Mouse (Mus musculus): Measurements from ENCODE around the gene Scrg1. TPM values are rescaled to one million over a fixed set of nuclear protein-coding genes. Genes with fewer than 3 reads are reported as not detected.

Scrg1 gene
- polyA plus RNA-seq, 2 experiments = not detected

GRCm38 (mm10) chr8:57411366-57411765 is 44.4 kb upstream of the Scrg1 start:
- no peaks in the 10 kb centered on the region for H3K36me3 ChIP-seq (replicated peaks; ENCODE audit: control insufficient read depth, insufficient read depth, low read depth)
- H3K4me1 ChIP-seq (replicated peaks; ENCODE audit: control insufficient read depth in 2 of 2, insufficient read depth in 2 of 2, low read length in 1 of 2) = no peaks in the 10 kb centered on the region
- no peak overlapping the region for H3K4me2 ChIP-seq (ENCODE audit: low read depth)
- no peak overlapping the region for H3K9ac ChIP-seq (replicated peaks)
- ATAC-seq (ENCODE audit: insufficient read depth) = no peak
- no peak overlapping the region for H3K27ac ChIP-seq
- no peaks in the 10 kb centered on the region for H3K9me3 ChIP-seq (ENCODE audit: control insufficient read depth, low read length)
- no peak for DNase-seq (ENCODE audit: low read depth in 3 of 3, low spot score in 3 of 3)
- 54% methylated on average over 6 of the region's 6 CpGs for WGBS (ENCODE audit: insufficient replicate concordance)
- H3K27me3 ChIP-seq (ENCODE audit: control insufficient read depth, insufficient read depth, low read length) = peaks cover 8% of the 10 kb centered on the region
- H3K4me3 ChIP-seq (ENCODE audit: insufficient read depth in 1 of 2, low read depth in 2 of 2, low read length in 2 of 2) = no peak overlapping the region
- TF ChIP-seq EP300 (IDR thresholded peaks at IDR 0.05; ENCODE audit: low read depth) (no peak), CTCF (IDR thresholded peaks at IDR 0.05; ENCODE audit: low read depth) (no peak)

GRCm38 (mm10) chr8:57416827-57417226 is 38.9 kb upstream of the Scrg1 start:
- WGBS (ENCODE audit: insufficient replicate concordance) = 45% methylated on average over 5 of the region's 5 CpGs
- TF ChIP-seq EP300 (IDR thresholded peaks at IDR 0.05; ENCODE audit: low read depth) (no peak), CTCF (IDR thresholded peaks at IDR 0.05; ENCODE audit: low read depth) (no peak)

GRCm38 (mm10) chr8:57426074-57426473 is 29.6 kb upstream of the Scrg1 start:
- TF ChIP-seq EP300 (IDR thresholded peaks at IDR 0.05; ENCODE audit: low read depth) (no peak), CTCF (IDR thresholded peaks at IDR 0.05; ENCODE audit: low read depth) (peak; percentile 6; the same call in 1 of the 2 replicates)
- H3K4me1 ChIP-seq (replicated peaks; ENCODE audit: control insufficient read depth in 2 of 2, insufficient read depth in 2 of 2, low read length in 1 of 2) = no peaks in the 10 kb centered on the region; a peak in 1 of 4 replicates
- no peaks in the 10 kb centered on the region for H3K27me3 ChIP-seq (ENCODE audit: control insufficient read depth, insufficient read depth, low read length)
- no peak overlapping the region for H3K4me2 ChIP-seq (ENCODE audit: low read depth)
- no peak overlapping the region for H3K4me3 ChIP-seq (ENCODE audit: insufficient read depth in 1 of 2, low read depth in 2 of 2, low read length in 2 of 2)
- H3K9me3 ChIP-seq (ENCODE audit: control insufficient read depth, low read length) = no peaks in the 10 kb centered on the region
- H3K27ac ChIP-seq = no peak overlapping the region
- 11% methylated on average over 3 of the region's 3 CpGs for WGBS (ENCODE audit: insufficient replicate concordance)
- ATAC-seq (ENCODE audit: insufficient read depth) (no peak), DNase-seq (ENCODE audit: low read depth in 3 of 3, low spot score in 3 of 3) (no peak)
- H3K36me3 ChIP-seq (replicated peaks; ENCODE audit: control insufficient read depth, insufficient read depth, low read depth) = no peaks in the 10 kb centered on the region
- H3K9ac ChIP-seq (replicated peaks) = no peak overlapping the region

More at GRCm38 (mm10) chr8:57416827-57417226, 38.9 kb upstream of the Scrg1 start:
- Histone ChIP-seq H3K9ac (replicated peaks) (no peak overlapping the region), H3K36me3 (replicated peaks; ENCODE audit: control insufficient read depth, insufficient read depth, low read depth) (no peaks in the 10 kb centered on the region), H3K9me3 (ENCODE audit: control insufficient read depth, low read length) (no peaks in the 10 kb centered on the region), H3K27me3 (ENCODE audit: control insufficient read depth, insufficient read depth, low read length) (no peaks in the 10 kb centered on the region), H3K4me2 (ENCODE audit: low read depth) (no peak overlapping the region), H3K4me3 (ENCODE audit: insufficient read depth in 1 of 2, low read depth in 2 of 2, low read length in 2 of 2) (no peak overlapping the region), H3K27ac (no peak overlapping the region), H3K4me1 (replicated peaks; ENCODE audit: control insufficient read depth in 2 of 2, insufficient read depth in 2 of 2, low read length in 1 of 2) (no peaks in the 10 kb centered on the region)
- no peak for DNase-seq (ENCODE audit: low read depth in 3 of 3, low spot score in 3 of 3)
- no peak for ATAC-seq (ENCODE audit: insufficient read depth)

- no peaks in the 10 kb centered on the region for H3K27me3 ChIP-seq (ENCODE audit: control insufficient read depth, insufficient read depth, low read length)
- WGBS (ENCODE audit: insufficient replicate concordance) = 28% methylated on average over 18 of the region's 18 CpGs
- no peak overlapping the region for H3K27ac ChIP-seq
- no peak overlapping the region for H3K4me2 ChIP-seq (ENCODE audit: low read depth)
- H3K4me3 ChIP-seq (ENCODE audit: insufficient read depth in 1 of 2, low read depth in 2 of 2, low read length in 2 of 2) = no peak overlapping the region
- DNase-seq (ENCODE audit: low read depth in 3 of 3, low spot score in 3 of 3) (no peak), ATAC-seq (ENCODE audit: insufficient read depth) (no peak)
- no peaks in the 10 kb centered on the region for H3K9me3 ChIP-seq (ENCODE audit: control insufficient read depth, low read length)
- TF ChIP-seq CTCF (IDR thresholded peaks at IDR 0.05; ENCODE audit: low read depth) (no peak), EP300 (IDR thresholded peaks at IDR 0.05; ENCODE audit: low read depth) (no peak)
- no peak overlapping the region for H3K9ac ChIP-seq (replicated peaks)
- no peaks in the 10 kb centered on the region for H3K36me3 ChIP-seq (replicated peaks; ENCODE audit: control insufficient read depth, insufficient read depth, low read depth)
- no peaks in the 10 kb centered on the region; a peak in 1 of 4 replicates for H3K4me1 ChIP-seq (replicated peaks; ENCODE audit: control insufficient read depth in 2 of 2, insufficient read depth in 2 of 2, low read length in 1 of 2)
These were observed 27.9 kb upstream of the Scrg1 start for GRCm38 (mm10) chr8:57427581-57428366.

- H3K27ac ChIP-seq = no peak overlapping the region
These were observed 27.2 kb upstream of the Scrg1 start for GRCm38 (mm10) chr8:57428566-57428965.

More at GRCm38 (mm10) chr8:57428566-57428965, 27.2 kb upstream of the Scrg1 start:
- H3K9ac ChIP-seq (replicated peaks) = no peak overlapping the region
- TF ChIP-seq CTCF (IDR thresholded peaks at IDR 0.05; ENCODE audit: low read depth) (no peak), EP300 (IDR thresholded peaks at IDR 0.05; ENCODE audit: low read depth) (no peak)
- no peak overlapping the region for H3K4me3 ChIP-seq (ENCODE audit: insufficient read depth in 1 of 2, low read depth in 2 of 2, low read length in 2 of 2)
- ATAC-seq (ENCODE audit: insufficient read depth) = no peak
- no peak for DNase-seq (ENCODE audit: low read depth in 3 of 3, low spot score in 3 of 3)
- H3K4me2 ChIP-seq (ENCODE audit: low read depth) = no peak overlapping the region
- 34% methylated on average over 1 of the region's 1 CpGs for WGBS (ENCODE audit: insufficient replicate concordance)
- H3K36me3 ChIP-seq (replicated peaks; ENCODE audit: control insufficient read depth, insufficient read depth, low read depth) = no peaks in the 10 kb centered on the region
- no peaks in the 10 kb centered on the region for H3K9me3 ChIP-seq (ENCODE audit: control insufficient read depth, low read length)
- no peaks in the 10 kb centered on the region for H3K27me3 ChIP-seq (ENCODE audit: control insufficient read depth, insufficient read depth, low read length)
- H3K4me1 ChIP-seq (replicated peaks; ENCODE audit: control insufficient read depth in 2 of 2, insufficient read depth in 2 of 2, low read length in 1 of 2) = no peaks in the 10 kb centered on the region; a peak in 1 of 4 replicates
